Mouse (Mus musculus) frontal cortex, adult 2 months (tissue): ENCODE measurements at regions not wholly inside any gene's neighbourhood (a gene's known extent, or its start where the extent isn't known, plus 50 kb on each side); places are given as distances from the start of the nearest gene placed in this dataset.

Experiments used
- DNase-seq, 2 experiments: peaks; one replicate each; pipeline ENCODE4 v3.0.0; 2022; ENCODE audit warnings: low spot score in 1 of 2; ENCODE audit errors: extremely low spot score in 1 of 2

DNA sequence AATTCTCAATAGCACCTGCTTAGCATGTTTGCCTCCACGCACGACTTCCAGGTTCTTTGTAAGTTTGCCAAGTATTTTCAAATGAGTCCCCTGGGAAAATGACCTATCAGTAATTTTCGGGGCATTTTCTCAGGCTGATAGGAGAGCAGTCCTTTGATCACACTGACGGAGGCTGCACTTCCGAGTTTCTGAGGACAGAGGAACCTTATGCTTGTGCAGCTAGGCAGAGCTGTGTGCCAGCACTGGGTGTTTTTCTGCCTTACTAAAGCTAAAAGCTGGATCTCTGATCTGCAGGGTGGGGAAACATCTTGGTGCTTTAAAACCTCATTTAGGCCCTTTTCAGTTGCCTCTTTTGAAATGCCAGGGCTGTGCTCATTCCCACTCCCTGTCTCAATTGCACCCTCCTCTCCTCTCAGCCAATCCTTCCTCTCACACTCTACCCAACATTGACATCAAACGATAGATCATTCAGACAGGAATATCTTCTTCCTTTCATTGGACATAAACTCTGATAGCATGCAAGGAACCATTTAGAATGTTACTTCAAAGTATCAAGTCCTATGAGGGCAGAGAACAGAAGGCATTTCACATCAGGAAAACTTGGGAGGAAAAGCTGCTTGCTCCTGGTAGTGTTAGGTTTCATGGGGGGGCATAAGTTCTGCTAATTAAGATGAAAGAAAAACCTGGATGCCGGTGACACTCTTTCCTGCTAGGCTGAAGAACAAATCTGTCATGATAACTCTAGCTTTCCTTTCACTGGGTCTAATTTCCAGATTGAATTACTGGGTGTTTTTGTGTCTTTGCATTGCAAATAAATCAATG lies 95.3 kb downstream of the Lurap1l start:
- DNase-seq = no peak

DNA sequence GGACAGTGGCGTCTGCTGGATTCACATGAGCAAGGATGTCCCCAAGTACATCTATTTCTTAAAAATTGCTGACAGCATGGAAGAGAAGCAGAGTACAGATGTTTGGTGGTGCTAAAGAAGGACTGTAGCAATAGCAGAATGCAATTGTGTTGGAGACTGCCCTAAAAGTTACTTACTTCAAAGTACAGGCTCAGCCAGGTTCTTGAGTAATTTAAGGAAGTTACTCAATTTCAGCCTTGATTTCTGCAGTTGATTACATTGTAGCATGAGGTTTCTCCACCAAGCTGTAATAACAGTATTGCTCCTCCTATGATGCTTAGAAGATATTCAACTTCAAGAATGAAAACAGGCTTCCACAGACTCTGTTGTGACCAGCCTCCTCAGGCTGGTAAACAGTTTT lies 96.1 kb downstream of the Lurap1l start:
- no peak for DNase-seq

DNA sequence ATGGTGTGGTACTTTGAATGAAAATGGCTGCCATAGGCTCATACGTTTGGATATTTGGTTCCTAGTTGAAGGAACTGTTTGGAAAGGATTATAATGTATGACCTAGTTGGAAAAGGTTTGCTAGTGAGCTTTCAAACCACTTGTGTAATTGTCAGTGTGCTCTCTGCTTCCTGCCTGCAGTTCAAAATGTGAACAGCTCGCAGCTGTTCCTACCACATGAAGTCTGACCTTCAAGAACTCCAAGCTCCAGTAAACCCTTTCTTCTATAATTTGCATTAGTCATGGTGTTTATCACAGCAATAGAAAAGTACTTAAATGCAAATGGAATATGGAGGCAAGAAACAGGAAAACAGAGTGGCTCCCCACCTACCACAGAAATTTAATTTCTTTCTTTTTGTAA lies 111.4 kb downstream of the Lurap1l start:
- DNase-seq = no peak

DNA sequence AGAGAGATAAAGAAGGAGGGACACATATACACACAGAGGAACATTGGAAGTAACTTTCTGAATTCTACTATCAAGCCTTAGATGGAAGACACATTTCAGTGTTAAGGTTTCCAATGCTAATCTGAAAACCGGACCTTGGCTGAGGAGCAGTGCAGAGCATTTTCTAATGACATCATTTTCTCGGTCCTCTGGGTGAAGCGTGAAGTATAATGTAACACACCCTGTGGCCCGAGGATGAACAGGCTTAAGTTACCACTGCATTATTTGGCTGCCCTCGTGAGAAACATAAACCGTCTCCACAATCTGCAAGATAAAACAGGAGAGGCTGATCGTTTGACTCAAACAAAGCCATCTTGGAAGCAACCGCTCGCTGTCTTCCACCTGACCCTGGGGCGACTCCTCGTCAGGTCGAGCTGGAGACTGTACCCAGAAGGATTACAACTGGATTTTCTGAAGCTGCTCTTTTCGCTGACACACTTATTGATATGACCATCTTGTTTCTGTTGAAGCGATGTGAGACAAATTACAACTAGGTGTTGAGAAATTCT lies 113.1 kb downstream of the Lurap1l start:
- no peak for DNase-seq

DNA sequence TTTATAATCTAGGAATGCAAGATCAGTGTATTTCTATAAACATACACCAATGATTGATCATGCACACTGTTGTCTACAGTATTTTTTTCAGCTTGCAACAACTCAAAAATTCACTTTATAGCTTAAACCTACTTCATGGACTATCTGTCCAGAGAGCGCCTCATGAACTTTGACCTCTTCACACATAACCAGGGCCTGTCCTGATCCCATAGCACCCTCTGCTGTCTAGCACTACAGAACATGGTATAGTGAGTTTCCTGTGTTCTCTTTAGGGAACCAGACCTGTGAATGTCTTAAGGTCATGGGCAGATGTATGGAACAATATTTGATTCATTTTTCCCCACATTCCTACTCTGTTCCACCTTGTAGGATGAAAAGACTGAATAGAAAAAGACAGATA lies 117.1 kb downstream of the Lurap1l start:
- no peak for DNase-seq

DNA sequence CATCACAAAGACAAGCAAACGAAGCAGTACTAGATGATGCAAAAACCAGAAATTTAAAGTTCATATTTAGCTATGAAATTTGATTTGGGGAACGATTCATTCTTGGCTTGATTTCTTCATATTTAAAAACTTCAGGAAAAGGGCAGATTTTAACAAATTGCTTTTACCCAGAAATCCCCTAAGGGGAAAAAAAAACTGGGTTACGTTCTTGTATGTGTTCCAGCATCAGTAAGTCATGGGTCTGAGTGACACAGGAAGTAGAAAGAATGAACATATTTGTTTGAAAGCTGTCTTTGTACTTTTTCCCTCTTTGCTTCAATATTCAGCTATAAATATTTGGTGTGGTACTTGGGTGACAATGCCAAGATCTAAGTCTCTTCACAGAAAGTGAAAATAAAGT lies 120.2 kb downstream of the Lurap1l start:
- no peak for DNase-seq

DNA sequence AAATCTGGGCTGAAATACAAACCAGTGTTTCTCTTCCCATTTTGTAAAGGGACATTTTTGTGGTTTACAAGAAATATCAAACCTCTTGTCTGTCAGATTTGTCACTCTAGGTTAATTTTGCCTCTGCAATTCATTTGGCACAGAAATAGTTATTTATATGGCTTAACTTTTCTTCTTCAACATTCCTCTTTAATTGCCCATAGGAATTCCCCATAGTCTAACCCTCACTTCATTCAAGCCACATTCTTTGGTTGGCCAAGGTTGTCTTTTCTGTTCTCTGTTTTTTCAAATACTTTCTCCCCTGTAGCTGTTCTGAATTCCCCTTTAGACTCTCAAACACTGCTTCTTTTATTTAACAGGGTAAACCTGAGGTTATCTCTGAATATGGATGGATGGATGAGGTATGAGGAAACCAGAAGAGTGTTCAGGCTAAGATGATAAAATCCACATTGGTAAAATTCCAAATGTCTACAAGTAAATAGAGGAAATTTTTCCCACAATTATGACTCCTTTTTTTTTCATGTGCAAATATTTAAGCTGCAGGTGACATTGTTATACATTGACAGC lies 127.0 kb downstream of the Lurap1l start:
- DNase-seq = no peak

DNA sequence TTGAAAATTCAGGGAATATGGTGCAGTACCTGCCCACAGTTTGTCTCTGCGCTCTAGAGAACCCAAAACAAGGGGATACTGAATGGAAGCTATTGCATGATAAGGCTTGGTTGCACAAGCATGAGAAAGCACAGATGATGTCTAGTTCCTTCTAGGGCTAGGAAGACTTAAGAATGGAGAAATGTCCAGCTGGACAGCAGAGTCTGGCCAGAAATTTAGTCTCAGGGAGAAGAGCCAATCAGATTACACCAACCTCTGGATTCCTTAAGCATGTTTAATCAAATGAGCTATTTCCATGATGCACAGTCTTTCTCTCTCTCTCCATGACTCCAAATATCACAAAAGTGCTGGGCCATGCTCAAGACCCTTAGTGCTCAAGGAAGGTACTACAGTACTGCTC lies 147.8 kb downstream of the Lurap1l start:
- DNase-seq = no peak

DNA sequence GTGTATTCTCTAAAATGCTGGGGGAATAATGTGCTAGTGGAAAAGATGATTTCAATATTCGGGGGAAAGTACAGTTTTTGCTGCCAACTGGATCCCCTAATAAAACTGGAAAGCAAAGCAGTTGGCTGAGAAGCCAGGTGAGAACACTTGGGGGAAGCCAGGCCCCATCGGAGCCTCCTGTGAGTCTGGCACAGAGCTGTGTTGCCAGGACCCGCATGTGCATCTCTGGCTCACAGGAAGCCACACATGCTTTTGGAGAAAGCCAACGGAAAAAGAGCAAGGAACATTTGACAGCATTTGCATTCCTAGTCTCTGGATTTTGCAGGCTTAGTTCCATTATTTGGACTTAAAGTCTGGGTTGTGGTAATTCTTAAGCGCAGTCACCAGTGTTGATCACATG lies 148.4 kb downstream of the Lurap1l start:
- DNase-seq = no peak

DNA sequence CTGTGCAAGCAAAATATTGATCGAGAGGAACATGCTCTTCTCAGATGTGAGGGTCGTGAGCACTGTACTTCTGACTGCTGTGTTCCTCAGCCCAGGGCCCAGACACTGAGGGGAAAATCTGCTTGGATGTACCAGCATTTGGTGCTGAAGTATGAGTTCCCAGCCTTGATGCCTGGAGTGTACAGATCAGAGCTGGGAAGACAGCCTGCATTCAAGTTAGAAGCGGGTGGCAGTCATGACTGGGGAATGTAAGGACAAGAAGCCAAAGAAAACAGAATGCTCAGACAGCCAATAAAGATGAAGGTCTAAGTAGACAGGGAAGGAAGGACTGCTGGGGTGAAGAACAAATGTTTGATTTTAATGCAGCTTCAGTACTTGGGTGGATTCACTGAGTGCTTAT lies 148.9 kb downstream of the Lurap1l start:
- DNase-seq = no peak

DNA sequence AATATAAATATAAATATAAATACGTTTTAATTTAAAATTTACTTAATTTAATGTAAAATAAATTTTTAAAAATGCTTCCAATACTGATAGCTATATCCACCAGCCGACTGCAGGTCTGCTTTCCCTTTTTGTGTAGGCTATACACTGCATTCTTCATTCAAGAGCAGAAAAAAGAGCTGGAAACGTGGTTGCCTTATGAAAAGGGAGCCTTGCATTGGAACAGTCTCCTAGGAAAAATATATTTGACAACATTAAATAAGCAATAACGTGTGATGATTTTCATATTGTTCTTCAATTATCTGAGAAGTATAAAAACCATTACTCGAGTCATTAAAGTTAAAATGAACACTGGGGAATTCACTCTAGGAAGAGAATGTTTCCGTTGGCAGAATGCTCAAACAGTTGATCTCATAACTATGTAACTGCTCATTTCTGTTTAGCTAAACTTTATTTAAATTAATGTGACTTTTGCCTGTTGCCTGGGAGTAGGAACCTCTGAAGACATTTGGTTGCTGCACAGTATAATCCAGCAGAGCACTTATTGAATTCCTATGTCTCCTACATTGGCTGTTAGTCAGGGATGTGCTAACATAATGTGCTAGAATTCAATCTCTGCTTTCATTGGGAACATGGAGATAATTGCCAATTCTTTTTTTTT lies 172.0 kb downstream of the Lurap1l start:
- DNase-seq = no peak

DNA sequence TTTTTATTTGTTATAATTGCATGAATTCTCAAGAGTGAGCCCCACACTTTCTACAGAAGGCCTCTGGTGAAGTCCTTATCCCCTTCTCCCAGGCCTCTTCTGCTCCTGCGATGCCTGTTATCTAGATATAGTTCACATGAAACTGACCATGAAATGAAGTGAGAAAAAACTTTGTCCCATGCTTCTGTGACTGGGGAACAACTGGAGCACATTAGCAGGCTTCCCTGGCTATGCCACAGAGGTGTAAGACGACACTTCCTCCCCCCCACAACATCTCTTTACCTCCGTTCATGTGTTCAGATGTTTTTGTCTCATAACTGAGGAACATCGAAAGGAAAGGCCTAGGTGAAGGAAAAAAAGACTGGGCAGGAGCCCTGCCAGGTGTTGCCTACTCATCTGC lies 174.7 kb downstream of the Lurap1l start:
- DNase-seq = no peak

DNA sequence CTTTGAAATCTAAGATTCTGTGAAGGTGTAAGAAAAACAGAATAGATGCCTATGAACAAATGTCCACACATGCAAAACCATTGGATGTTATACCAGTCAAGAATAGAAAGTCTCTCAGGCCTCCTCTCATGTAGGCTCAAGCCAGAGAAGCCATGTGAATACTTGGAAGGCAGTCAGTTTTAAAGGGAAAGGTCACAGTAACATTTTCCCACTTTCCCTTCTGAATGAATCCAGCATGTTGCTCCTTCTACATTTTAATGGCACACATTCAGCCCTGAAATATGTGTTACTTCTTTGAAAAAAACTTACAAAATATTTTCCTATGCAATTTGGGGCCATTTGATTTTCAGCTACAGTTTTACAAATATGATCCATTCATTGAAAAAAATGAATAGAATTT lies 186.1 kb downstream of the Lurap1l start:
- no peak for DNase-seq

DNA sequence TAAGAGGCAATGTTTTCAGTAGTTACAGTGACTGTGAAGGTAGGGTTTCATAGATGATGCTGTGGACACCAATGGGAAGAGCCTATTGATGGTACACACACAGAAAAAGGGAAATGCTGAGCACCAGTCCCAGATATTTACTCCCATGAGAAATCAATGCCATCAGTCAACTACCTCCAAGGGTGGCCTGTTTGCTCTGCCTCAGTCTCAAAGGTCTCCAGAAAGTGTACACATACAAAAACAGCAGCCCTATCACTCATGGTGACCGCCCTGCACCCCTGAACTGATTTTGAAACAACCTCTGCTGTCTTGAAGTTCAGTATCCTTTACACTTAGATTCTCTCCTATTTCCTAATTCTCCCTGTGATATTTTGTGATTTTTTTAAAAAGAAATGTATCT lies 187.2 kb downstream of the Lurap1l start:
- no peak for DNase-seq

DNA sequence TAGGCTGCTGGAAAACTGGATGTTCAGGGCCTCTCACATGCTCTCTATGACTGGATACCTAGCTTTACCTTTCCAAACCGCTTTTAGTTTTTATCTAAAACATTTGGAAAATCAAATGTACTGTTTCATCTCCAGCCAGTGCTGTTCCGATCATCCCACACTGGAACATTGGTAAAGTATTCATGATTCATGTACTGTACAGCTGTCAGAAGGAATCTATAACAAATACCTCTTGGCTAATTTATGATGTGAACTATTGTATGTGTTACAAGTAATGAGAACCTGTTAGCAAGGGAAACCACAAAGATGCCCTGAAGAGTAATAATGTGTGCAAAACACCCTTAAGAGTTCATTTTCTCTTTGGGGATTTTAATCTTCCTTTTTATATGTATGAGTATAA lies 190.6 kb downstream of the Lurap1l start:
- DNase-seq = no peak

DNA sequence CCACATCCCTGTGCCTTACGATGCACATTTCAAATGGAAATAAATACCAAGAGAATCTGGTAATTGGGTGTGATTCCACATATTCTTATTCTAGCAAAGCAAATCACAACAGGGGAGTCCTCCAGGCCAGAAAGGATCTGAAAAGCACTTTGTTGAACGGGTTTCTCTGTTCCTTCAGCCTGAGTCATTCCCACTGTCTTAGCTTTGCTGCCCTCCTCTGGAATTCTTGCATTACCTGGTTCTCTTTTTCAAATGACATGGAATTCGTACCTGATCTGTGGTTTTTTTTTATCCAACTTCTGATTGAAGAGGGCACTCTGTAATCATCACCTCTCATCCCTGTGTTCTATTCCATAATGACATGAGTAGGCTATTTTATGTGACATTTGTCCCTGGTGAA lies 200.9 kb downstream of the Lurap1l start:
- DNase-seq = peak in 1 of 2 experiments; percentile 42

DNA sequence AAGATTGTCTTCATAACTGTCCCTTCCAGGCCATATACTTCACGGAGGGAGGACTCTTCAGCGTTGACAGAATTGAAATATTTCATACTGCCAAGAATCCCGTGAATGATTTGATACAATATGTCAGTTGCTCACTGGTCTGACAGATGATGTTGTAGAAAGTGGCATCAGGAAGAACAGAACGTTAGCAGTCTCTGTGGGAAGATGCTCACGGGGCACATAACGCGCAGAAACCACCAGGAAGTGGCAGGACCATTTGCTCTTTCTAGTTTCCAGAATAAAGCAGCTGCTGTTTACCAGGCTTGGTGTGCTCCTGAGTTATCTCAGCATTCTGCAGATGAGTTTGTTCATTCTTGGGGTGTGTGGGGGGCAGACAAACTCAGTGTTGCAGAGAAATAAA lies 206.0 kb downstream of the Lurap1l start:
- DNase-seq = no peak

DNA sequence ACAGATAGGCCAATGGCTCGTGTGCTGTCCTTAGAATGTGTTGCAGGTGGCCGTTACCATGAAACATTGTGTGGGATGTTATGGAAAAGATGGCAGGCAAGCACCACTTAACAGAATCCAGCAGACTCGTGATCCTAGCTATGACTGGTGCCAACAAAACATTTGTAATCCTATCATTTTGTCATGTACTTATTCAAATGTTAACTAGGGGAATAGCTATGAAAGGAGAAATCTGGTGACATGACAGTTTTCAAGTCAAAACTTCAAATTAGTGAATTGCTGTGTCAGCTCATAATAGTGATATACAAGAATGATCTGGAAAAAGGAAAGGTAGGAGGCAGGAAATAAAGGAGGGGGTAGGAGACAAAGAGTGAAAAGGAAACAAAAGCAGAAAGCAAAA lies 213.7 kb downstream of the Lurap1l start:
- DNase-seq = no peak

DNA sequence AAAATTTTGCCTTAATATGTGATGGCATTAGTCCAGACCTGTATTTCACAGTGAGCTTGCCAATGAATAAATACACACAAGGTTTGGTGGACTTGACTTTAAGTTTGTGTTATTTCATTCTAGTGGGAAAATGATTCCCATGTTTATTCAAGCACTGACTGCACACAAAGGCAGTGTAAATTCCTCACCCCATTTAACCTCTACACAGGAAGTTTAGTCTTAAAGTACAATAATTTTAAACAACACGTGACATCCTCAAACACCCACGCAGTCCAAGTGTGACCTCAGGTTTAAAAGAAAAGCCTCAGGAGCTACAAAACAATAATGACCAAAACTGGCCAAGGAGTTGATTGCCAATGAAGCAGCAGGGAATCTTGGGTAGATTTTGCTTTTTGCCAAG lies 219.4 kb downstream of the Lurap1l start:
- DNase-seq = no peak

DNA sequence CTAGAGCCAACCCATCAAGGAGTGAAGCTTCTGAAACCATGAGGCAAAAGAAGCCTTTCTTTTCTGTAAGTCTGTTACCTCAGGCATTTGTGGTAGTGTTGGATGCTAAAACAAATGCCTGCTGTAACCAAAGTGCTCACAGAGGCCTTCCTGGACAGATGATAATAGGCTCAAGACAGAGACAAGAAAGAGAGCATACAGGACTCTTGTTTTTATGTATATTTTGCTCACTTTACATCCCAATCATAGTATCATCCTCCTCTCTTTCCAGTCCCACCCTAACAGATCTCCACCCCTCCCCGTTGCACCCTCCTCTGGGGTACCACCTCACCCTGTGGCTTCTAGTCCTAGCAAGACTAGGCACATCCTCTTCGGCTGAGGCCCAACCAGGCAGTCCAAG lies 262.7 kb downstream of the Lurap1l start:
- no peak for DNase-seq

DNA sequence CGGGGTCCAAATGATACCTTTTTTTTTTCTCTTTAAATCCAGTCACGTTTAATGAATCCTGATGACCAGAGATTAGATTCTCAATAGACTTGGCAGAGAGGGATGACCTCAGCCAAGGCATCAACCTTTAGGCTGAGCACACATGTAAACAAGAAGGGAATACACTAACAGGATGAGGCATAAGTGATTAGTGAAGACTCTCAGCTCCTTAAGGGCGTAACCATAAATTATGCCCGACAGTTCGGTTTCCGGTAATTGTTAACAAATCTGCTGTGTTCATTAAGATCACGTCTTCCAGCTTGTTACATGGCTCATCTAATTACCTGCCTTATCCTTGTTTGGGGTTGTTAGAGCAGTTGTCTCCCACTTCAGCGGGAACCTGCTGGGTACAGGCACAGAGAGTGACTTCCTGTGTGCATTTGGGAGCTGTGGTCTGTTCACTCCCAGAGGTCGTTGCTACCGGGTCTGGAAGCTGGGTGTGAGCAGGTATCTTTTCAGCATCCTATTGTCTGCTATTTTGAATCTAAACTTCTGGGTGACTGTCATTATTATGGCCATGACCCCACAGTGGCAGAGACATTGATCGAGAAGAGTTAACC lies 265.1 kb downstream of the Mpdz start:
- no peak for DNase-seq
